Mouse (Mus musculus): ENCODE measurements around the gene Vps25. TPM values are rescaled to one million over a fixed set of nuclear protein-coding genes. Genes with fewer than 3 reads are reported as not detected.

Vps25 gene
- polyA plus RNA-seq, 1 experiment from 2014 or later, result 98.8 TPM

- Histone ChIP-seq H3K4me1 (replicated peaks) (peaks cover 18% of the 10 kb centered on the region), H3K27me3 (replicated peaks) (no peaks in the 10 kb centered on the region), H3K36me3 (peaks cover 27% of the 10 kb centered on the region), H3K4me3 (peak overlapping the region; percentile 96), H3K9ac (peak overlapping the region; percentile 93), H3K27ac (ENCODE audit: poor library complexity, severe bottlenecking) (peak overlapping the region; percentile 34; the same call in 1 of the 2 replicates), H3K4me2 (peak overlapping the region; percentile 99), H3K9me3 (replicated peaks) (no peaks in the 10 kb centered on the region)
- 11% methylated on average over 26 of the region's 26 CpGs for WGBS
- peak; percentile 37 for ATAC-seq (ENCODE audit: insufficient number of reproducible peaks, low FRiP score)
Observed at GRCm38 (mm10) chr11:101301299-101302003, 47.9 kb downstream of the Vps25 start.

GRCm38 (mm10) chr11:101302004-101302798 is 48.7 kb downstream of the Vps25 start, which contains the start of gene Becn1:
Gene Becn1 (minus strand): TSS chr11:101302286.
- H3K27me3 ChIP-seq (replicated peaks), result no peaks in the 10 kb centered on the region

GRCm38 (mm10) chr11:101307744-101308143 is 54.2 kb downstream of the Vps25 start:
- Histone ChIP-seq H3K9me3 (replicated peaks) (no peaks in the 10 kb centered on the region), H3K27me3 (replicated peaks) (no peaks in the 10 kb centered on the region), H3K36me3 (no peaks in the 10 kb centered on the region), H3K4me1 (replicated peaks) (no peaks in the 10 kb centered on the region), H3K27ac (ENCODE audit: poor library complexity, severe bottlenecking) (no peak overlapping the region), H3K9ac (no peak overlapping the region), H3K4me3 (no peak overlapping the region), H3K4me2 (no peak overlapping the region)
- no peak for ATAC-seq (ENCODE audit: insufficient number of reproducible peaks, low FRiP score)
- 28% methylated on average over 5 of the region's 5 CpGs for WGBS

More at GRCm38 (mm10) chr11:101302004-101302798, 48.7 kb downstream of the Vps25 start, which contains the start of gene Becn1:
- peaks cover 18% of the 10 kb centered on the region for H3K4me1 ChIP-seq (replicated peaks)
- peak within 1 kb of the TSS; percentile 96 for H3K4me3 ChIP-seq
- H3K4me2 ChIP-seq, result peak within 1 kb of the TSS; percentile 99
- H3K9me3 ChIP-seq (replicated peaks), result no peaks in the 10 kb centered on the region
- H3K27ac ChIP-seq (ENCODE audit: poor library complexity, severe bottlenecking), result peak within 1 kb of the TSS; percentile 34; the same call in 1 of the 2 replicates
- WGBS, result 6% methylated on average over 39 of the region's 39 CpGs
- H3K9ac ChIP-seq, result peak within 1 kb of the TSS; percentile 93
- peak; percentile 93 for ATAC-seq (ENCODE audit: insufficient number of reproducible peaks, low FRiP score)
- peaks cover 24% of the 10 kb centered on the region for H3K36me3 ChIP-seq

Other genes starting within 250 kb of the Vps25 start
- gene Atp6v0a1, start 244.3 kb upstream of the Vps25 start, polyA plus RNA-seq (2016; fragmentation: Nextera tagmentation; extraction: Ambion mirVana), result 70.0 and 71.4 TPM in 2 replicates
- 17.5 and 18.1 TPM in 2 replicates for gene Naglu, start 183.7 kb upstream of the Vps25 start, polyA plus RNA-seq (2016; fragmentation: Nextera tagmentation; extraction: Ambion mirVana)
- gene Hsd17b1, start 175.3 kb upstream of the Vps25 start, polyA plus RNA-seq (2016; fragmentation: Nextera tagmentation; extraction: Ambion mirVana), result not detected in 2 replicates
- gene Coasy, start 171.1 kb upstream of the Vps25 start, polyA plus RNA-seq (2016; fragmentation: Nextera tagmentation; extraction: Ambion mirVana), result 27.2 and 30.4 TPM in 2 replicates
- gene Mlx, start 166.4 kb upstream of the Vps25 start, polyA plus RNA-seq (2016; fragmentation: Nextera tagmentation; extraction: Ambion mirVana), result 36.2 and 37.3 TPM in 2 replicates
- gene Psmc3ip, start 158.3 kb upstream of the Vps25 start, polyA plus RNA-seq (2016; fragmentation: Nextera tagmentation; extraction: Ambion mirVana), result 20.8 and 21.3 TPM in 2 replicates
- 15.2 and 15.9 TPM in 2 replicates for gene Retreg3, start 133.8 kb upstream of the Vps25 start, polyA plus RNA-seq (2016; fragmentation: Nextera tagmentation; extraction: Ambion mirVana)
- 77.3 and 78.8 TPM in 2 replicates for gene Tubg1, start 133.8 kb upstream of the Vps25 start, polyA plus RNA-seq (2016; fragmentation: Nextera tagmentation; extraction: Ambion mirVana)
- gene Tubg2, start 97.8 kb upstream of the Vps25 start, polyA plus RNA-seq (2016; fragmentation: Nextera tagmentation; extraction: Ambion mirVana), result 3.3 and 3.6 TPM in 2 replicates
- gene Cntnap1, start 83.2 kb upstream of the Vps25 start, polyA plus RNA-seq (2016; fragmentation: Nextera tagmentation; extraction: Ambion mirVana), result 0.37 and 0.71 TPM in 2 replicates
- gene Plekhh3, start 82.4 kb upstream of the Vps25 start, polyA plus RNA-seq (2016; fragmentation: Nextera tagmentation; extraction: Ambion mirVana), result 10.4 and 10.6 TPM in 2 replicates
- 0.15 and 0.36 TPM in 2 replicates for gene Ccr10, start 78.3 kb upstream of the Vps25 start, polyA plus RNA-seq (2016; fragmentation: Nextera tagmentation; extraction: Ambion mirVana)
- gene Ezh1, start 27.2 kb upstream of the Vps25 start, polyA plus RNA-seq (2016; fragmentation: Nextera tagmentation; extraction: Ambion mirVana), result 14.9 and 16.1 TPM in 2 replicates
- 233 and 245 TPM in 2 replicates for gene Ramp2, start 7.7 kb upstream of the Vps25 start, polyA plus RNA-seq (2016; fragmentation: Nextera tagmentation; extraction: Ambion mirVana)
- 14.0 TPM in 2 replicates for gene Wnk4, start 6.9 kb downstream of the Vps25 start, polyA plus RNA-seq (2016; fragmentation: Nextera tagmentation; extraction: Ambion mirVana)
- 0.81 and 1.5 TPM in 2 replicates for gene Cntd1, start 25.3 kb downstream of the Vps25 start, polyA plus RNA-seq (2016; fragmentation: Nextera tagmentation; extraction: Ambion mirVana)
- gene Coa3, start 25.4 kb downstream of the Vps25 start, polyA plus RNA-seq (2016; fragmentation: Nextera tagmentation; extraction: Ambion mirVana), result 165 and 171 TPM in 2 replicates
- 141 TPM in 2 replicates for gene Becn1, start 48.6 kb downstream of the Vps25 start, polyA plus RNA-seq (2016; fragmentation: Nextera tagmentation; extraction: Ambion mirVana)
- gene Psme3, start 62.5 kb downstream of the Vps25 start, polyA plus RNA-seq (2016; fragmentation: Nextera tagmentation; extraction: Ambion mirVana), result 131 and 136 TPM in 2 replicates
- 1.3 and 1.5 TPM in 2 replicates for gene Aoc2, start 71.4 kb downstream of the Vps25 start, polyA plus RNA-seq (2016; fragmentation: Nextera tagmentation; extraction: Ambion mirVana)
- 0.06 and 0.17 TPM in 2 replicates for gene Aoc3, start 76.9 kb downstream of the Vps25 start, polyA plus RNA-seq (2016; fragmentation: Nextera tagmentation; extraction: Ambion mirVana)
- gene G6pc, start 113.9 kb downstream of the Vps25 start, polyA plus RNA-seq (2016; fragmentation: Nextera tagmentation; extraction: Ambion mirVana), result not detected in 2 replicates
- gene Aarsd1, start 163.9 kb downstream of the Vps25 start, polyA plus RNA-seq (2016; fragmentation: Nextera tagmentation; extraction: Ambion mirVana), result 42.9 and 55.5 TPM in 2 replicates
- gene Gm27029, start 171.1 kb downstream of the Vps25 start, polyA plus RNA-seq (2016; fragmentation: Nextera tagmentation; extraction: Ambion mirVana), result 6.7 and 14.0 TPM in 2 replicates
- 17.3 and 17.4 TPM in 2 replicates for gene Rundc1, start 171.4 kb downstream of the Vps25 start, polyA plus RNA-seq (2016; fragmentation: Nextera tagmentation; extraction: Ambion mirVana)
- 80.3 and 80.5 TPM in 2 replicates for gene Ptges3l, start 171.6 kb downstream of the Vps25 start, polyA plus RNA-seq (2016; fragmentation: Nextera tagmentation; extraction: Ambion mirVana)
- 247 and 258 TPM in 2 replicates for gene Rpl27, start 188.6 kb downstream of the Vps25 start, polyA plus RNA-seq (2016; fragmentation: Nextera tagmentation; extraction: Ambion mirVana)
- gene Ifi35, start 194.7 kb downstream of the Vps25 start, polyA plus RNA-seq (2016; fragmentation: Nextera tagmentation; extraction: Ambion mirVana), result 11.5 and 12.3 TPM in 2 replicates
- 30.5 and 31.9 TPM in 2 replicates for gene Rnd2, start 211.3 kb downstream of the Vps25 start, polyA plus RNA-seq (2016; fragmentation: Nextera tagmentation; extraction: Ambion mirVana)
- gene Vat1, start 212.5 kb downstream of the Vps25 start, polyA plus RNA-seq (2016; fragmentation: Nextera tagmentation; extraction: Ambion mirVana), result 39.3 and 40.4 TPM in 2 replicates

Measured in heart, embryonic 12.5 days (tissue).